ENCODE assay signal across 11 mouse cellular contexts in genomic region chr1:192416241-192416821, GRCm38 (mm10).
A peak's percentile ranks its signal among the peaks of the same experiment; 100 is the strongest.
DNase-seq lines count a peak whose midpoint lies in the region; ATAC-seq and TF ChIP-seq lines count a peak whose summit lies in the region.
"Had no signal": no experiment of that assay in that cellular context is flagged by ENCODE, and none has a peak within 500 bp of the region (broad histone marks: within the 10 kb centered on the region; RNA-seq: fewer than 3 reads in every experiment).

No protein-coding gene starts in this region.

- intact Hi-C loops in left cerebral cortex, adult 2 months (cut with DNase I) = no loop called here
- intact Hi-C loops in left cerebral cortex, postnatal 4 days (cut with DNase I) = no loop called here
- intact Hi-C loops in heart, postnatal 25 days (cut with DNase I) = no loop called here

- H3K27ac ChIP-seq in left cerebral cortex, adult 2 months = peak overlapping the region; percentile 72
- H3K27ac ChIP-seq: heart, embryonic 10.5 days; limb, embryonic 15.5 days had no signal

- no peak for TF ChIP-seq CTCF in left cerebral cortex, adult 2 months (IDR thresholded peaks at IDR 0.05)

- no peak for DNase-seq in cerebellum, postnatal 4 days (ENCODE audit: low spot score in 2 of 2)
- no peak for DNase-seq in left cerebral cortex, adult 2 months (ENCODE audit: extremely low spot score in 1 of 2, low spot score in 2 of 2)
- no peak for DNase-seq in left cerebral cortex, postnatal 4 days
- DNase-seq in cerebellum, adult 9-10 months = peak; percentile 74
- DNase-seq in kidney, postnatal 25 days = peak; percentile 60 to 75
- DNase-seq in heart, postnatal 25 days (ENCODE audit: low spot score) = no peak
- DNase-seq in heart, adult 11 months = no peak
- DNase-seq: lung, postnatal 36 days had no signal

- ATAC-seq in cerebellum, adult (ENCODE audit: insufficient number of reproducible peaks, low FRiP score, low TSS enrichment) = peak; percentile 59; the same call in 1 of the 2 replicates

- no peak overlapping the region for H3K4me3 ChIP-seq in left cerebral cortex, adult 2 months
- H3K4me3 ChIP-seq: heart, embryonic 10.5 days; limb, embryonic 15.5 days had no signal

Comparison
In these comparisons a context has a peak if more than half of its experiments do, and no peak if none do; other contexts are left out.
1. DNase-seq: peak in cerebellum, adult 9-10 months (single experiment) and kidney, postnatal 25 days (2 of 2); none in cerebellum, postnatal 4 days (0 of 2), left cerebral cortex, adult 2 months (0 of 2), left cerebral cortex, postnatal 4 days (single experiment), heart, postnatal 25 days (single experiment) and heart, adult 11 months (single experiment).